Mouse (Mus musculus) forebrain, embryonic 11.5 days (tissue): ENCODE data around the gene Dennd5a. TPM values are rescaled to one million over a fixed set of nuclear protein-coding genes. Genes with fewer than 3 reads are reported as not detected.

Experiments used
- ATAC-seq: fragments of 200-750 bp; cut with Nextera tagmentation; replicated peaks from 2 replicates; pipeline ENCODE4 v1.8.0; 2017; ENCODE audit warnings: moderate TSS enrichment; ENCODE audit not compliant: low FRiP score
- DNase-seq: peaks from one replicate; pipeline ENCODE4 v3.0.0-alpha.2; 2017; ENCODE audit warnings: low spot score
- H3K27ac ChIP-seq: fragments of 300-500 bp; sonication (generic); 2 replicates; pipeline ENCODE4 v1.5.1; 2014; ENCODE audit warnings: low read depth, low read length
- H3K27me3 ChIP-seq: fragments of 300-500 bp; sonication (generic); 2 replicates; pipeline ENCODE4 v1.6.1; 2014; ENCODE audit warnings: mild to moderate bottlenecking, low read length, mixed read lengths; ENCODE audit not compliant: control insufficient read depth, insufficient read depth
- H3K36me3 ChIP-seq: fragments of 300-500 bp; sonication (generic); 2 replicates; pipeline ENCODE4 v1.6.1; 2014; ENCODE audit warnings: mild to moderate bottlenecking, low read length, moderate library complexity, mixed read lengths; ENCODE audit not compliant: control insufficient read depth, insufficient read depth
- H3K4me1 ChIP-seq: fragments of 300-500 bp; sonication (generic); replicated peaks from 2 replicates; pipeline ENCODE4 v1.6.1; 2014; ENCODE audit warnings: low read length, mixed read lengths; ENCODE audit not compliant: control insufficient read depth, insufficient read depth
- H3K4me2 ChIP-seq: fragments of 300-500 bp; sonication (generic); 2 replicates; pipeline ENCODE4 v1.6.1; 2014; ENCODE audit warnings: low read depth, mild to moderate bottlenecking, low read length, moderate library complexity, mixed read lengths; ENCODE audit not compliant: severe bottlenecking
- H3K4me3 ChIP-seq: fragments of 300-500 bp; sonication (generic); 2 replicates; pipeline ENCODE4 v1.5.1; 2014; ENCODE audit warnings: low read depth, low read length
- H3K9ac ChIP-seq: fragments of 300-500 bp; sonication (generic); 2 replicates; pipeline ENCODE4 v1.6.1; 2014; ENCODE audit warnings: low read length
- H3K9me3 ChIP-seq: fragments of 300-500 bp; sonication (generic); 2 replicates; pipeline ENCODE4 v1.6.1; 2016; ENCODE audit warnings: low read length, mixed read lengths; ENCODE audit not compliant: control insufficient read depth
- WGBS: fragments of 180-500 bp; shearing (Covaris S2); extraction: QIAGEN DNeasy Blood & Tissue Kit; methylation state at CpG from one replicate; pipeline ENCODE4 v1.1.7; 2014; 5-methylcytosine and 5-hydroxymethylcytosine counted together
- polyA plus RNA-seq: library from polyadenylated mRNA; unstranded; fragments of >200 nt; fragmentation: Nextera tagmentation; extraction: Ambion mirVana; gene quantifications from 2 replicates; pipeline ENCODE4 v1.2.1, GENCODE M21; 2014

Dennd5a gene
- polyA plus RNA-seq, result 52.6 and 55.9 TPM in 2 replicates

DNA sequence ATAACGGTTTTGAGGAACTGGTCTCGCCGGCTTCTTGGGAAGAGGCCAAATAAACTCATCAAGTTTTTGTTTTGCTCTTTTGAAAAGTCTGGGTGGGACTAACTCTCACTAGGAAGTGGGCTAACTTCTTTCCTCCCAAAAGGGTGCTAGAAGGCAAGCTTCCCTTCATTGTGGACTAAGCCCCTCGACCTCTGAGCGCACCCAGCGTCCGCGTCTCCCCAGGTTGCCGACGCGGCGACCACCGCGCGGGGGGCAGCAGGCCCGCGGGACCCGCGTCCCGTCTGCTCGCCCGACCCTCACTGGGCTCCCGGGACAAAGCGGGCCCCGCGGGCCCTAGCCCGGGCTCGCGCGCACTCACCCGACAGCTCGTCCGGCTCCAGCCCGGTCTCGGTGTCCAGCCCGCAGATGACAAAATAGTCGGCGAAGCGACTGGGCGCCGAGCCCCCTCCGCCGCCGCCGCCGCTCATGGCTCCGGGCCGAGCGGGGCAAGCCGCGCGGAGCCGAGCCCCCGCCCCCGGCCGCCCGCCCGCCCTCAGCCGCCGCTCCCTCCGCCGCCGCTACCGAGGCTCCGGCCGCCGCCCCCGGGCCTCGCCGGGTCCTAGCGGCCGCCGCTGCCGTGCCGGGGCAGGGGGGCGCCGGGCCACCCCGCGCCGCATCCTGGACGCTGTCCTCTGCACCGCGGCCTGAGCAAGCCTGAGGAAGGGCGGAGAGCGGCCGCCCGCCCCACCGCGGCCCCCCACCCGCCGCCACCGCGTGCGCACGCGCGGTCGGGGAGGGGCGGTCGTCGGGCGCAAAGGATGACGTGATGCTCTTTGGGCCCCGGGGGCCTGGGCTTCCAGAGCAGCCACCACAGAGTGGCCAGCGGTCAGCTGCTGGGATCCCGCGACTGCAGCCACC is at the start of gene Dennd5a:
TSS of gene Dennd5a (minus strand) at position 755 of the 897 bp plus-strand sequence.
- Histone ChIP-seq H3K4me3 (peak within 1 kb of the TSS; percentile 85), H3K27ac (peak within 1 kb of the TSS; percentile 75), H3K36me3 (no peaks in the 10 kb centered on the region), H3K9ac (peak within 1 kb of the TSS; percentile 94), H3K27me3 (no peaks in the 10 kb centered on the region), H3K9me3 (no peaks in the 10 kb centered on the region), H3K4me1 (peaks cover 8% of the 10 kb centered on the region; the same call in 1 of the 2 replicates), H3K4me2 (peak within 1 kb of the TSS; percentile 71)
- WGBS, result under 1% methylated on average over 93 of the region's 107 CpGs
- peak; percentile 95 for ATAC-seq
- DNase-seq, result peak; percentile 93

DNA sequence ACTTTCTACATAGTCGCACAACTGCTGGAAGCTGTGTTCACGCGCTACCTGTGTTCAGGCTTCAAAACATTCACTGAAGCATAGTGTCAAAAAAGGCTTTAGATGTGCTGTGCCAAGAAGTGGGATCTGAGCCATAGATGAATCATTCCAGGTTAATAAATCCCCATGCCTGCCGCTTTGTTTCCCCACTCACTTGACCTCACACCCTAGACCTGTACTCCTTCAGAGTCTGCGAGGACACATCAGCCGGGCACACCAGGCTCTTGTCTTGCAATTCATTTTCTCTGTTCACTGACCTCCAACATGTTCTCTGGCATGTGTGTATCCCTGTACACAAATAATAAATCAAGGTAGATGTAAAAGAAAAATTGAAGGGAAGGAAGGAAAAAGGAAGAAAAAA is 48.8 kb upstream of the Dennd5a start:
- Histone ChIP-seq H3K4me3 (no peak overlapping the region), H3K9ac (no peak overlapping the region), H3K36me3 (no peaks in the 10 kb centered on the region), H3K9me3 (no peaks in the 10 kb centered on the region), H3K4me2 (no peak overlapping the region), H3K27ac (no peak overlapping the region), H3K4me1 (no peaks in the 10 kb centered on the region), H3K27me3 (no peaks in the 10 kb centered on the region)
- ATAC-seq (no peak), DNase-seq (no peak)
- WGBS, result 92% methylated on average over 6 of the region's 6 CpGs

- ATAC-seq (no peak), DNase-seq (no peak)
- Histone ChIP-seq H3K27ac (no peak overlapping the region), H3K27me3 (no peaks in the 10 kb centered on the region), H3K9ac (no peak overlapping the region), H3K4me2 (no peak overlapping the region), H3K4me3 (no peak overlapping the region), H3K9me3 (no peaks in the 10 kb centered on the region), H3K36me3 (no peaks in the 10 kb centered on the region), H3K4me1 (no peaks in the 10 kb centered on the region)
- 83% methylated on average over 1 of the region's 1 CpGs for WGBS
Measured at GRCm38 (mm10) chr7:110008513-110008912, 48.2 kb upstream of the Dennd5a start.

DNA sequence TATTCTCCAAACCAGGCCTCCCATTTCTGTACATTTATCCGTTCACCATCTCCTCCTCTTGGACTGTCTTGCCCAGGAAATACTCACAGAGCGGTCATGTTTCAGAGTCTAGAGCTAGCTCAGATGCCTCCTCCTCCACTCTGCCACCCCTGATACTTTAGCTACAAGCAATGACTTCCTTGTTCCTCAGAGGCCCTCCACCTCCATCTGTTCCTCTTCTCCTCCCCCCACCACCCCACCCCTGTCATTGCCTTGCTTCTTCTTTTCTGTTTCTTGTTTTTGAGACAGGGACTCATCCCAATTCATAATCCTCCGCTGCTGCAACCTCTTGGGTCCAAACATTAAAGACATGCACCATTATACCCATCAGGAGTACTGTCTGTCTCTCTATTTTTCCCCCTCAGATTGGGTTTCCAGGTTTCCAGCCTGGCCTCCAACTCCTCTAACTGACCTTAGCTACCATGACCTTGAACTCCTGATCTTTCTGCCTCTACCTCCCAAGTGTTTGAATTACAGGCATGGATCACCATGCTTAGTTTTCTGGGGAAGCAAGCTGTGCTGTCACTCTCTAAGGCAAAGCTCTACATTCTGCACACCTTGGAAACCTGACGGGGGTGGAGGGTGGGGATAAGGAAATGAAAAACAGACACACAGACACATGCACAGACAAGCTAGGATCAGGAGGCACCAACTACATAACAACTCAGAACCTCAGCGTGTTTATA is 46.4 kb upstream of the Dennd5a start:
- ATAC-seq, result no peak

GRCm38 (mm10) chr7:110005976-110006375 is 45.7 kb upstream of the Dennd5a start:
- H3K9me3 ChIP-seq, result no peaks in the 10 kb centered on the region
- H3K4me3 ChIP-seq, result no peak overlapping the region
- no peaks in the 10 kb centered on the region for H3K4me1 ChIP-seq
- H3K9ac ChIP-seq, result no peak overlapping the region
- ATAC-seq (no peak), DNase-seq (no peak)
- H3K27ac ChIP-seq, result no peak overlapping the region
- no peak overlapping the region for H3K4me2 ChIP-seq
- H3K36me3 ChIP-seq, result no peaks in the 10 kb centered on the region
- H3K27me3 ChIP-seq, result no peaks in the 10 kb centered on the region

More for the DNA sequence above, 46.4 kb upstream of the Dennd5a start:
- Histone ChIP-seq H3K4me3 (no peak overlapping the region), H3K9me3 (no peaks in the 10 kb centered on the region), H3K27me3 (no peaks in the 10 kb centered on the region), H3K4me1 (no peaks in the 10 kb centered on the region), H3K36me3 (no peaks in the 10 kb centered on the region), H3K27ac (no peak overlapping the region), H3K4me2 (no peak overlapping the region), H3K9ac (no peak overlapping the region)
- no peak for DNase-seq
- 81% methylated on average over 5 of the region's 5 CpGs for WGBS

DNA sequence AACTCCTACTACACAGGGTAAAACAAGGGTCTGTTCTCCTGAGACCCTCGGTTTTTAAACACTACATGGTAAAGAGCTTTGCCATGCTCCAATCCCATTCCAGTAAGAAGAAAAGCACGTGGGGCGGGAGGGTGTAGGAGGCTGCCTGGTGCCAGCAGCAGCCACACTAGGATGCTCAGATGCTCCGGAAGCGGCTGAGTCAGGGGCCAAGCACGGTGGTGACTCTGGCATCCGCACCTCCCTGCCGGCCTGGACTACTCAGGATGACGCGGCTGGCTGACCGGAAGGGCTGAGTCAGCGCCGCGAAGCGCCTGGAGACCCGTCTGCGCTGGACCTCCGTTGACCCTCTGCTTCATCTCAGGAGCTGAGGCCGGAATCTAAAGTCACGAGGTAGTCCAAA is 42.7 kb upstream of the Dennd5a start:
- no peaks in the 10 kb centered on the region for H3K9me3 ChIP-seq

GRCm38 (mm10) chr7:110002092-110002491 is 41.8 kb upstream of the Dennd5a start:
- DNase-seq, result no peak
- Histone ChIP-seq H3K36me3 (no peaks in the 10 kb centered on the region), H3K4me2 (no peak overlapping the region), H3K9ac (no peak overlapping the region), H3K27ac (no peak overlapping the region), H3K4me1 (no peaks in the 10 kb centered on the region), H3K9me3 (no peaks in the 10 kb centered on the region), H3K4me3 (no peak overlapping the region), H3K27me3 (no peaks in the 10 kb centered on the region)
- ATAC-seq, result no peak

More for the DNA sequence above, 42.7 kb upstream of the Dennd5a start:
- DNase-seq, result peak; percentile 56
- H3K27me3 ChIP-seq, result no peaks in the 10 kb centered on the region
- WGBS, result 19% methylated on average over 20 of the region's 20 CpGs
- H3K36me3 ChIP-seq, result no peaks in the 10 kb centered on the region
- no peaks in the 10 kb centered on the region for H3K4me1 ChIP-seq
- H3K4me2 ChIP-seq, result peak overlapping the region; percentile 5; the same call in 1 of the 2 replicates
- H3K9ac ChIP-seq, result no peak overlapping the region
- no peak for ATAC-seq
- no peak overlapping the region for H3K4me3 ChIP-seq
- no peak overlapping the region for H3K27ac ChIP-seq

DNA sequence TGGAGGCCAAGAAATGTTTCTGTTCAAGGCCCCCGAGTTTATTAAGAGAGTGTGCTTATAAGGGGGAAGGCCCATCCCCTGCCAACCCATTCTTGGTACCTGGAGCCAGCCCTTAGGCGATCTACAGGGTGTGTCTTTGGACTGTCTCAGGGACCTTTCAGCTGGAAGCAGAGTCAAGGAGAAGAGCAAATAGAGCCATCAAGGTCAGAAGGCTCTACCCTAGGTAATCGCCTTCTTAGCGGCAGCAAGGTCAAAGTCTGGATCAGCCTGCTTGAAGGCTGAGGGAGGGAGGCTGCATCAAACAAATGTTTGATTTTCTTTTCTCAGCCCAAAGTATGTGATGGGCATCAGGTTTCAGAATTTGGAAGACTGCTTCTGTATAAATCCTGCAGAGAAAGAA is 38.1 kb upstream of the Dennd5a start:
- H3K9me3 ChIP-seq, result no peaks in the 10 kb centered on the region
- ATAC-seq, result no peak
- no peak overlapping the region for H3K27ac ChIP-seq
- no peaks in the 10 kb centered on the region for H3K36me3 ChIP-seq
- no peak overlapping the region for H3K4me2 ChIP-seq
- no peak overlapping the region for H3K4me3 ChIP-seq
- DNase-seq, result no peak
- H3K27me3 ChIP-seq, result no peaks in the 10 kb centered on the region
- WGBS, result 80% methylated on average over 4 of the region's 4 CpGs
- H3K9ac ChIP-seq, result no peak overlapping the region
- H3K4me1 ChIP-seq, result no peaks in the 10 kb centered on the region
